Mouse (Mus musculus): Measurements from ENCODE around the gene Rxra. TPM values are rescaled to one million over a fixed set of nuclear protein-coding genes. Genes with fewer than 3 reads are reported as not detected.

Rxra gene
- polyA plus RNA-seq, 1 experiment = 44.9 TPM

DNA sequence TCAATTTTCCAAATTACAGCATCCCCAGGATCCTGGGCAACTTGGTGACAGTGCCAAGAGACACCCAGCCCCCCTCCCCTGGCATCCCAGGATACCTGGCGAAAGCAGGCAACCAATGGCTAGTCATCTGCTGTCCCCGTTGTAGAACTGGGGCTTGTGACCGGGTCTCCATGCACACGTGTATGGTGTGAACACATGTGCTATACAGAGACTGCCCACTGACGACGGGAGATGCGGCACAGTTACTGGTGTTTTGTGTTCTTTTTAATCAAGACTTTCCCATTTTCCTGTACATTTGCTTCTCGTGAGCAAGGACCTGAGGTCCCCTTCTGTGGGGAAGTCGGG lies 85.7 kb downstream of the Rxra start:
- peak overlapping the region; percentile 31 for H3K27ac ChIP-seq (ENCODE audit: insufficient read depth, low read length)
- no peaks in the 10 kb centered on the region; the same call in 1 of the 2 replicates for H3K36me3 ChIP-seq (ENCODE audit: control insufficient read depth, insufficient read depth, low read length)
- no peak for DNase-seq (ENCODE audit: low read depth in 1 of 2, low spot score in 2 of 2)
- H3K27me3 ChIP-seq (ENCODE audit: control insufficient read depth, insufficient read depth, low read length) = no peaks in the 10 kb centered on the region
- WGBS = 87% methylated on average over 9 of the region's 9 CpGs
- TF ChIP-seq CTCF (IDR thresholded peaks at IDR 0.05; ENCODE audit: extremely low read depth, insufficient read depth, insufficient read length, insufficient replicate concordance) (no peak), POLR2A (IDR thresholded peaks at IDR 0.05; ENCODE audit: low read depth, low read length) (no peak)
- no peak overlapping the region for H3K4me3 ChIP-seq (ENCODE audit: extremely low read depth, insufficient read depth, insufficient read length)
- H3K4me1 ChIP-seq (ENCODE audit: control insufficient read depth, insufficient read depth, insufficient read length) = peaks cover 5% of the 10 kb centered on the region; the same call in 1 of the 2 replicates

- Histone ChIP-seq H3K36me3 (ENCODE audit: control insufficient read depth, insufficient read depth, low read length) (no peaks in the 10 kb centered on the region; the same call in 1 of the 2 replicates), H3K27ac (ENCODE audit: insufficient read depth, low read length) (peak overlapping the region; percentile 59), H3K4me1 (ENCODE audit: control insufficient read depth, insufficient read depth, insufficient read length) (peaks cover 5% of the 10 kb centered on the region; the same call in 1 of the 2 replicates), H3K4me3 (ENCODE audit: extremely low read depth, insufficient read depth, insufficient read length) (no peak overlapping the region), H3K27me3 (ENCODE audit: control insufficient read depth, insufficient read depth, low read length) (no peaks in the 10 kb centered on the region)
- TF ChIP-seq CTCF (IDR thresholded peaks at IDR 0.05; ENCODE audit: extremely low read depth, insufficient read depth, insufficient read length, insufficient replicate concordance) = no peak
- peak in 1 of 2 experiments; percentile 11 for DNase-seq (ENCODE audit: low read depth in 1 of 2, low spot score in 2 of 2)
- 30% methylated on average over 12 of the region's 12 CpGs for WGBS
These were observed 86.3 kb downstream of the Rxra start for GRCm38 (mm10) chr2:27762509-27762908.

DNA sequence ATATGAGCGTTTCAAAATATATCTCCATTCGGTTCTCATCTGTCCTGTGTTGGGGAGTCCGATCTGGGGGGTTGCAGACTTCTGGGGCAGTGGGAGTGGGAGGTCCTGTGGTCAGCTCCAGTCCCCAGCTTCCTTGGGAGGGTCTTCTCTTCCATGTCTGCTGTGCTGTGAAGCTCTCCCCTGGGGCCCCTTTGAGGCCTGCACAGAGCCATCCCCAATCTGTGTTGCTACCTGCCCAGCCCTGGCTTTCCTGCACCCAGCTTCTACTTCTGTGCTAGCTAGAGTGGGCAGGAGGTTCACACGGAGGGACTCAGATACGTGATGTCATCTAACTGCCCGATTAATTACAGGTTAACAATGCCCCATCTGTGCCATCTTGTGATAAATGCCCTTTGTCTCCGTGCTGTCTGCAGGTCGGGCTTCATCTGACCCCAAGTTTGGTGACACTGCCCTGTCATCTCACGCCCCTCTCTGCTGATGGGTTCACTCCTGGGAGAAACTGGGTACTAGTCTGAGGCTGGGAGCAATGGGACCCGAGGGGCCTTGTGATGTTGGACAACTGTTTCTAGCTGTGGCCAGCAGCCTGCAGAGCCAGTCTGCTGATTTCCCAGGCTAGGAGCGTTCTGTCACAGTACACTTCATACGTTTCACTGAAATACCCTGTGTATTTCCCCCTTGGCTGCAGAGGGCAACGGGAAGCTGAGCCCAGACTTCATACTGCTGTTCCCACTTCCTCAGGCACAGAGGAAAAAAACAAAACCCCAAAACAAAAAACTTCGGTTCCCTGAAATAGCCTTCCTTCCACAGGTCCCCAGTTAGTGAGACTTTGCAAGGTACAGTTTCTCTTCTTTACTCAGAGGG lies 86.9 kb downstream of the Rxra start:
- 81% methylated on average over 14 of the region's 14 CpGs for WGBS
- Histone ChIP-seq H3K4me1 (ENCODE audit: control insufficient read depth, insufficient read depth, insufficient read length) (peaks cover 4% of the 10 kb centered on the region; the same call in 1 of the 2 replicates), H3K27ac (ENCODE audit: insufficient read depth, low read length) (peak overlapping the region; percentile 59), H3K4me3 (ENCODE audit: extremely low read depth, insufficient read depth, insufficient read length) (no peak overlapping the region), H3K36me3 (ENCODE audit: control insufficient read depth, insufficient read depth, low read length) (no peaks in the 10 kb centered on the region; the same call in 1 of the 2 replicates), H3K27me3 (ENCODE audit: control insufficient read depth, insufficient read depth, low read length) (no peaks in the 10 kb centered on the region)
- DNase-seq (ENCODE audit: low read depth in 1 of 2, low spot score in 2 of 2) = no peak
- TF ChIP-seq POLR2A (IDR thresholded peaks at IDR 0.05; ENCODE audit: low read depth, low read length) (no peak), CTCF (IDR thresholded peaks at IDR 0.05; ENCODE audit: extremely low read depth, insufficient read depth, insufficient read length, insufficient replicate concordance) (no peak)

GRCm38 (mm10) chr2:27764256-27764936 lies 88.2 kb downstream of the Rxra start:
- TF ChIP-seq POLR2A (IDR thresholded peaks at IDR 0.05; ENCODE audit: low read depth, low read length) = no peak
- TF ChIP-seq CTCF (IDR thresholded peaks at IDR 0.05; ENCODE audit: extremely low read depth, insufficient read depth, insufficient read length, insufficient replicate concordance) = no peak
- H3K4me3 ChIP-seq (ENCODE audit: extremely low read depth, insufficient read depth, insufficient read length) = no peak overlapping the region
- 75% methylated on average over 6 of the region's 6 CpGs for WGBS
- no peaks in the 10 kb centered on the region for H3K27me3 ChIP-seq (ENCODE audit: control insufficient read depth, insufficient read depth, low read length)
- H3K36me3 ChIP-seq (ENCODE audit: control insufficient read depth, insufficient read depth, low read length) = no peaks in the 10 kb centered on the region; the same call in 1 of the 2 replicates
- H3K27ac ChIP-seq (ENCODE audit: insufficient read depth, low read length) = no peak overlapping the region
- no peaks in the 10 kb centered on the region for H3K4me1 ChIP-seq (ENCODE audit: control insufficient read depth, insufficient read depth, insufficient read length)
- no peak for DNase-seq (ENCODE audit: low read depth in 1 of 2, low spot score in 2 of 2)

GRCm38 (mm10) chr2:27764937-27765319 lies 88.7 kb downstream of the Rxra start:
- H3K4me1 ChIP-seq (ENCODE audit: control insufficient read depth, insufficient read depth, insufficient read length) = no peaks in the 10 kb centered on the region
- DNase-seq (ENCODE audit: low read depth in 1 of 2, low spot score in 2 of 2) = peak; percentile 35 to 67
- H3K4me3 ChIP-seq (ENCODE audit: extremely low read depth, insufficient read depth, insufficient read length) = no peak overlapping the region
- TF ChIP-seq POLR2A (IDR thresholded peaks at IDR 0.05; ENCODE audit: low read depth, low read length) = no peak
- TF ChIP-seq CTCF (IDR thresholded peaks at IDR 0.05; ENCODE audit: extremely low read depth, insufficient read depth, insufficient read length, insufficient replicate concordance) = peak; percentile 77; the same call in 1 of the 2 replicates
- no peaks in the 10 kb centered on the region for H3K36me3 ChIP-seq (ENCODE audit: control insufficient read depth, insufficient read depth, low read length)
- no peaks in the 10 kb centered on the region for H3K27me3 ChIP-seq (ENCODE audit: control insufficient read depth, insufficient read depth, low read length)
- 36% methylated on average over 3 of the region's 3 CpGs for WGBS
- no peak overlapping the region for H3K27ac ChIP-seq (ENCODE audit: insufficient read depth, low read length)

GRCm38 (mm10) chr2:27767773-27768172 lies 91.5 kb downstream of the Rxra start:
- no peaks in the 10 kb centered on the region for H3K27me3 ChIP-seq (ENCODE audit: control insufficient read depth, insufficient read depth, low read length)
- no peaks in the 10 kb centered on the region for H3K4me1 ChIP-seq (ENCODE audit: control insufficient read depth, insufficient read depth, insufficient read length)
- TF ChIP-seq POLR2A (IDR thresholded peaks at IDR 0.05; ENCODE audit: low read depth, low read length) (no peak), CTCF (IDR thresholded peaks at IDR 0.05; ENCODE audit: extremely low read depth, insufficient read depth, insufficient read length, insufficient replicate concordance) (no peak)
- DNase-seq (ENCODE audit: low read depth in 1 of 2, low spot score in 2 of 2) = no peak
- no peak overlapping the region for H3K4me3 ChIP-seq (ENCODE audit: extremely low read depth, insufficient read depth, insufficient read length)
- H3K36me3 ChIP-seq (ENCODE audit: control insufficient read depth, insufficient read depth, low read length) = no peaks in the 10 kb centered on the region
- WGBS = 71% methylated on average over 7 of the region's 7 CpGs
- no peak overlapping the region for H3K27ac ChIP-seq (ENCODE audit: insufficient read depth, low read length)

All from spleen, adult 2 months (tissue).